Mouse (Mus musculus) E14TG2a.4 (cell line): ENCODE results near the gene Notch4.

ENCODE experiments used
- H3K27me3 ChIP-seq: 2 replicates; pipeline ENCODE4 v1.6.1; 2014; ENCODE audit warnings: low read length, control low read depth; ENCODE audit not compliant: insufficient read depth
- H3K36me3 ChIP-seq: 2 replicates; pipeline ENCODE4 v1.6.1; 2014; ENCODE audit warnings: low read length, control low read depth; ENCODE audit not compliant: insufficient read depth
- H3K4me1 ChIP-seq: replicated peaks from 2 replicates; pipeline ENCODE4 v1.6.1; 2014; ENCODE audit warnings: low read depth, low read length, control low read depth
- H3K4me3 ChIP-seq: replicated peaks from 2 replicates; pipeline ENCODE4 v1.5.1; 2014; ENCODE audit warnings: mild to moderate bottlenecking, low read length
- H3K9me3 ChIP-seq: 2 replicates; pipeline ENCODE4 v1.6.1; 2014; ENCODE audit warnings: low read length, control low read depth
- CTCF ChIP-seq: conservative IDR thresholded peaks from 2 replicates; pipeline ENCODE4 v1.5.1; 2014; ENCODE audit warnings: low read length
- NANOG ChIP-seq: IDR thresholded peaks from 2 replicates; pipeline ENCODE4 v1.6.1; 2014; ENCODE audit warnings: borderline replicate concordance, low read length, mixed read lengths
- POU5F1 ChIP-seq: IDR thresholded peaks from 2 replicates; pipeline ENCODE4 v1.6.1; 2014; ENCODE audit warnings: low read length, borderline replicate concordance

The Notch4 gene

GRCm38 (mm10) chr17:34547601-34548000, 16.5 kb upstream of the Notch4 start:
- H3K27me3 ChIP-seq, result 0 out of 2 replicates have a peak, but pooled peaks cover 2% of the 10 kb centered on the region
- H3K36me3 ChIP-seq, result peaks cover 22% of the 10 kb centered on the region
- H3K9me3 ChIP-seq, result peaks cover 5% of the 10 kb centered on the region
- H3K4me1 ChIP-seq, result peaks cover 16% of the 10 kb centered on the region; the same call in 1 of the 2 replicates
- TF ChIP-seq POU5F1 (no peak), NANOG (no peak), CTCF (no peak)
- no peak overlapping the region for H3K4me3 ChIP-seq

- Histone ChIP-seq H3K4me3 (no peak overlapping the region), H3K27me3 (peaks cover 6% of the 10 kb centered on the region; the same call in 1 of the 2 replicates), H3K4me1 (peaks cover 9% of the 10 kb centered on the region; the same call in 1 of the 2 replicates), H3K9me3 (peaks cover 5% of the 10 kb centered on the region), H3K36me3 (peaks cover 22% of the 10 kb centered on the region)
- TF ChIP-seq POU5F1 (no peak), CTCF (no peak), NANOG (no peak)
Observed at GRCm38 (mm10) chr17:34549156-34549555, 14.9 kb upstream of the Notch4 start.

- TF ChIP-seq CTCF (no peak), POU5F1 (no peak), NANOG (no peak)
- Histone ChIP-seq H3K4me1 (peaks cover 9% of the 10 kb centered on the region; the same call in 1 of the 2 replicates), H3K27me3 (peaks cover 6% of the 10 kb centered on the region; the same call in 1 of the 2 replicates), H3K9me3 (peaks cover 5% of the 10 kb centered on the region), H3K4me3 (no peak overlapping the region), H3K36me3 (peaks cover 22% of the 10 kb centered on the region)
Observed at GRCm38 (mm10) chr17:34549843-34550242, 14.2 kb upstream of the Notch4 start.

GRCm38 (mm10) chr17:34555483-34555882, 8.6 kb upstream of the Notch4 start:
- TF ChIP-seq CTCF (peak; percentile 67), POU5F1 (no peak)
- Histone ChIP-seq H3K36me3 (no peaks in the 10 kb centered on the region), H3K4me1 (peaks cover 20% of the 10 kb centered on the region), H3K27me3 (peaks cover 13% of the 10 kb centered on the region), H3K4me3 (no peak overlapping the region), H3K9me3 (no peaks in the 10 kb centered on the region)

- Histone ChIP-seq H3K4me1 (peaks cover 28% of the 10 kb centered on the region), H3K36me3 (no peaks in the 10 kb centered on the region), H3K9me3 (no peaks in the 10 kb centered on the region), H3K4me3 (no peak overlapping the region), H3K27me3 (peaks cover 13% of the 10 kb centered on the region)
- TF ChIP-seq NANOG (no peak), CTCF (no peak), POU5F1 (no peak)
Observed at GRCm38 (mm10) chr17:34556406-34556805, 7.7 kb upstream of the Notch4 start.

- H3K4me1 ChIP-seq, result peaks cover 37% of the 10 kb centered on the region
- H3K36me3 ChIP-seq, result no peaks in the 10 kb centered on the region
- no peak for TF ChIP-seq CTCF
- no peak for TF ChIP-seq NANOG
- TF ChIP-seq POU5F1, result no peak
- H3K9me3 ChIP-seq, result no peaks in the 10 kb centered on the region
- no peak overlapping the region for H3K4me3 ChIP-seq
- H3K27me3 ChIP-seq, result peaks cover 11% of the 10 kb centered on the region
Observed at GRCm38 (mm10) chr17:34557411-34557810, 6.7 kb upstream of the Notch4 start.

- TF ChIP-seq POU5F1 (no peak), NANOG (no peak), CTCF (no peak)
- Histone ChIP-seq H3K9me3 (no peaks in the 10 kb centered on the region), H3K4me1 (peaks cover 51% of the 10 kb centered on the region), H3K4me3 (0 out of 2 replicates have a peak overlapping the region, but pooled peaks have one; percentile 10), H3K27me3 (peaks cover 8% of the 10 kb centered on the region), H3K36me3 (no peaks in the 10 kb centered on the region)
Observed at GRCm38 (mm10) chr17:34559116-34559515, 5.0 kb upstream of the Notch4 start.

- Histone ChIP-seq H3K36me3 (no peaks in the 10 kb centered on the region), H3K4me3 (no peak overlapping the region), H3K9me3 (no peaks in the 10 kb centered on the region), H3K27me3 (peaks cover 8% of the 10 kb centered on the region), H3K4me1 (peaks cover 59% of the 10 kb centered on the region)
- TF ChIP-seq CTCF, result no peak
- TF ChIP-seq POU5F1, result no peak
- TF ChIP-seq NANOG, result no peak
Observed at GRCm38 (mm10) chr17:34559895-34560294, 4.2 kb upstream of the Notch4 start.

GRCm38 (mm10) chr17:34560438-34560837, 3.6 kb upstream of the Notch4 start:
- Histone ChIP-seq H3K27me3 (peaks cover 8% of the 10 kb centered on the region), H3K36me3 (peaks cover 2% of the 10 kb centered on the region), H3K4me1 (peaks cover 65% of the 10 kb centered on the region), H3K4me3 (0 out of 2 replicates have a peak overlapping the region, but pooled peaks have one; percentile 14), H3K9me3 (no peaks in the 10 kb centered on the region)
- no peak for TF ChIP-seq POU5F1
- no peak for TF ChIP-seq NANOG
- TF ChIP-seq CTCF, result peak; percentile 7; the same call in 1 of the 2 replicates
